Comparison of ENCODE assay signal across 18 mouse cellular contexts in the genomic region with DNA sequence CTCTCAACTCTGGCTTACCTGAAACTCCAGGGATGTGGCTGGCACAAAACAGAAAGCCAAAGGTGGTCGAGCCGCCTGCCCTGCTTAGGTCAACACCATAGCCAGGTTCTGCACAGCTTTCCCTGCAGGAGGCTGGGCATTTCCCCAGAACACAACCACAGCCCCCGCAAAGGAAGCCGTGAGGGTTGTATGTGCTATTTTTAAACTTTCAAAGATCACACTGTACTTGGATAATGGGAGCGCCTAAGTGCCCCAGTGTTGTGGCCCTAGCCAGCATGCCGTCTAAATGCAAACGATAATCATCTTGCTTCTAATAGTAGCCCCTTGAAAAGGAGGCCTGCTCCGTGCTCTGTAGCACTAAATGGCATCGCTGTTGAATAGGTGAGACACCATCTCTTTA.
A peak's percentile ranks its signal among the peaks of the same experiment; 100 is the strongest.
DNase-seq lines count a peak whose midpoint lies in the region; ATAC-seq and TF ChIP-seq lines count a peak whose summit lies in the region.
"Had no signal": no experiment of that assay in that cellular context is flagged by ENCODE, and none has a peak within 500 bp of the region (broad histone marks: within the 10 kb centered on the region; RNA-seq: fewer than 3 reads in every experiment).

No protein-coding gene starts in this region.

- intact Hi-C loops in heart, postnatal 10 days (cut with DNase I) = no loop called here

- no peak for TF ChIP-seq POLR2A in brain, embryonic 14.5 days (IDR thresholded peaks at IDR 0.05; ENCODE audit: borderline replicate concordance, extremely low read depth, insufficient read depth, insufficient read length, poor library complexity, severe bottlenecking)

- no peak overlapping the region for H3K27ac ChIP-seq in forebrain, embryonic 14.5 days (ENCODE audit: low read depth, low read length)
- no peak overlapping the region for H3K27ac ChIP-seq in forebrain, embryonic 12.5 days
- peak overlapping the region; percentile 52 for H3K27ac ChIP-seq in heart, embryonic 10.5 days
- H3K27ac ChIP-seq: hindbrain, embryonic 14.5 days; left cerebral cortex, adult 2 months; liver, embryonic 12.5 days; lung, embryonic 15.5 days; macrophage had no signal

- ATAC-seq in forebrain, embryonic 14.5 days = no peak
- no peak for ATAC-seq in forebrain, embryonic 12.5 days (ENCODE audit: low FRiP score)
- ATAC-seq: activated CD4-positive, CD25-positive, alpha-beta regulatory T cell, adult 4 months; intestine, postnatal 0 days; liver, embryonic 12.5 days; Patski had no signal

- no peaks in the 10 kb centered on the region for H3K4me1 ChIP-seq in forebrain, embryonic 14.5 days (ENCODE audit: control insufficient read depth, insufficient read depth, low read length)
- H3K4me1 ChIP-seq in forebrain, embryonic 12.5 days = no peaks in the 10 kb centered on the region
- peaks cover 12% of the 10 kb centered on the region for H3K4me1 ChIP-seq in heart, embryonic 10.5 days
- H3K4me1 ChIP-seq: lung, embryonic 15.5 days had no signal

- no peak for TF ChIP-seq CTCF in brain, embryonic 14.5 days (IDR thresholded peaks at IDR 0.05; ENCODE audit: borderline replicate concordance, extremely low read depth, insufficient read depth, insufficient read length)

- DNase-seq in forebrain, embryonic 14.5 days (ENCODE audit: low spot score) = peak; percentile 4
- peak; percentile 33 for DNase-seq in brain, embryonic 14.5 days (ENCODE audit: low read depth)
- DNase-seq in heart, embryonic 10.5 days (ENCODE audit: low spot score) = no peak
- peak; percentile 36 to 46 for DNase-seq in heart, postnatal 10 days
- DNase-seq in layer of hippocampus, postnatal 14 days (ENCODE audit: low spot score in 2 of 2) = no peak
- DNase-seq in ovary, adult 18-20 months (ENCODE audit: low spot score) = no peak
- DNase-seq: adrenal gland, postnatal 14 days; midbrain, embryonic 14.5 days; thymus, adult 18-20 months had no signal

- H3K27me3 ChIP-seq in forebrain, embryonic 14.5 days (replicated peaks; ENCODE audit: control insufficient read depth, insufficient read depth, low read length) = no peaks in the 10 kb centered on the region
- no peaks in the 10 kb centered on the region for H3K27me3 ChIP-seq in forebrain, embryonic 12.5 days
- H3K27me3 ChIP-seq in heart, embryonic 10.5 days (ENCODE audit: insufficient read depth, poor library complexity, severe bottlenecking) = no peaks in the 10 kb centered on the region
- H3K27me3 ChIP-seq: liver, embryonic 12.5 days; lung, embryonic 15.5 days; Patski had no signal

- no peak overlapping the region for H3K4me2 ChIP-seq in forebrain, embryonic 14.5 days (ENCODE audit: low read length)
- H3K4me2 ChIP-seq in forebrain, embryonic 12.5 days = no peak overlapping the region
- H3K4me2 ChIP-seq: hindbrain, embryonic 14.5 days; liver, embryonic 12.5 days; lung, embryonic 15.5 days had no signal

- no peak overlapping the region for H3K4me3 ChIP-seq in forebrain, embryonic 14.5 days (ENCODE audit: low read depth, low read length)
- H3K4me3 ChIP-seq in forebrain, embryonic 12.5 days (replicated peaks) = no peak overlapping the region
- no peak overlapping the region for H3K4me3 ChIP-seq in heart, embryonic 10.5 days
- H3K4me3 ChIP-seq: left cerebral cortex, adult 2 months; liver, embryonic 12.5 days; lung, embryonic 15.5 days had no signal

- H3K9ac ChIP-seq in forebrain, embryonic 14.5 days (ENCODE audit: low read length) = no peak overlapping the region
- H3K9ac ChIP-seq in forebrain, embryonic 12.5 days = no peak overlapping the region
- H3K9ac ChIP-seq: hindbrain, embryonic 14.5 days; liver, embryonic 12.5 days; lung, embryonic 15.5 days had no signal

- no peaks in the 10 kb centered on the region for H3K9me3 ChIP-seq in forebrain, embryonic 14.5 days (replicated peaks; ENCODE audit: control insufficient read depth, low read length)
- no peaks in the 10 kb centered on the region for H3K9me3 ChIP-seq in forebrain, embryonic 12.5 days
- no peaks in the 10 kb centered on the region for H3K9me3 ChIP-seq in heart, embryonic 10.5 days
- H3K9me3 ChIP-seq: liver, embryonic 12.5 days; lung, embryonic 15.5 days had no signal

- H3K36me3 ChIP-seq in forebrain, embryonic 14.5 days (ENCODE audit: control insufficient read depth, insufficient read depth, low read length) = no peaks in the 10 kb centered on the region
- H3K36me3 ChIP-seq in forebrain, embryonic 12.5 days (replicated peaks) = no peaks in the 10 kb centered on the region
- no peaks in the 10 kb centered on the region for H3K36me3 ChIP-seq in heart, embryonic 10.5 days
- H3K36me3 ChIP-seq: liver, embryonic 12.5 days; lung, embryonic 15.5 days had no signal

- 64% methylated on average over 9 of the region's 9 CpGs for WGBS in forebrain, embryonic 14.5 days
- 68% methylated on average over 9 of the region's 9 CpGs for WGBS in forebrain, embryonic 12.5 days
- WGBS in heart, embryonic 10.5 days = 53% methylated on average over 9 of the region's 9 CpGs

Comparison
In these comparisons a context has a peak if more than half of its experiments do, and no peak if none do; other contexts are left out.
1. DNase-seq: peak in forebrain, embryonic 14.5 days (single experiment), brain, embryonic 14.5 days (single experiment) and heart, postnatal 10 days (2 of 2); none in heart, embryonic 10.5 days (single experiment), layer of hippocampus, postnatal 14 days (0 of 2) and ovary, adult 18-20 months (single experiment).